Mouse (Mus musculus): ENCODE measurements around the gene S1pr4.

GRCm38 (mm10) chr10:81493601-81494220 lies 6.2 kb downstream of the S1pr4 start:
- TF ChIP-seq CTCF (conservative IDR thresholded peaks at IDR 0.05; ENCODE audit: low read length) (no peak), POU5F1 (IDR thresholded peaks at IDR 0.05; ENCODE audit: borderline replicate concordance, low read length) (no peak)

Measured in E14TG2a.4 (cell line).